Mouse (Mus musculus): Measurements from ENCODE around the gene Smurf1.

Gene Smurf1

DNA sequence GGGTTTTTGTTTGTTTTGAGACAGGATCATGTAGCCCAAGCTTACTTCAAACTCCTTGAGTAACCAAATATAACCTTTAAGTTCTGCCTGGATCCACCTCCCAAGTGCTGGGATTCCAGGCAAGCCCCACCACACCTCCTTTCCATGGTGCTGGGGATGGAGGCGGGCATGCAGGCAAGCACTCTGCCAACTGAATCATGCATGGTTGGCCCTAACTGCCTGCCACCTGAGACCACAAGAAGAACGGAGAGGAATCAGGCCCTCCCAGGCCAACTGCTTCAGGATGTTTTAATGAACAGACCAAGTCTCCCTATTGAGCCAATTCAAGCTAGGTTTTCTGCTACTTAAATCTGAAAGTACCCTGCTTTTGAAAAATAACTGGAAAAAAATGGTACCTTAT, 13.1 kb downstream of the Smurf1 start:
- DNase-seq = no peak

DNA sequence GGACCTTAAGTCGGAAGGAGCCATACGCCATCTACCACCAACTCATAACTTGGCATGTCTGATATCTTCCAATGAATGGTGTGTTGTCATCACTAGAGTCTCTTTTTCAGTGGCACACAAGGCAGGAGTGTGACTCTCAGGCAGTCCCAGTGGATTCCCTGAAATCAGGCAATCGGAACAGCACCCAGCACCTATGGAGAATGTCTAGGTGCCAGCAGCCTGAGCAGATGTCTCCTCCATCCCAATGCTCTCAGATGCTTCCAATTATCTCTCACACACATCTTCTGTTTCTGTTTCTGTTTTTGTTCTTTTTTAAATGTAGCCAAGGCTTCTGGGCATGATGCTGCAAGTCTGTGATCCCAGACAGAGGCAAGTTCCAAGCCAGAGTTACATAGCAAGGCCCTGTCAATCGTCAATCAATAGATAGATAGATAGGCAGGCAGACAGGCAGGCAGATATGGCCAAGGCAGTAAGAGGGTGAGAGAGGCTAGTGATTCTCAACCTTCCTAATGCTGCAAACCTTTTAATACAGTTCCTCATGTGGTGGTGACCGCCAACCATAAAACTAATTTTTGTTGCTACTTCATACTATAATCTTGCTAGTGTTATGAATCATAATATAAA, 15.1 kb downstream of the Smurf1 start:
- DNase-seq = no peak

DNA sequence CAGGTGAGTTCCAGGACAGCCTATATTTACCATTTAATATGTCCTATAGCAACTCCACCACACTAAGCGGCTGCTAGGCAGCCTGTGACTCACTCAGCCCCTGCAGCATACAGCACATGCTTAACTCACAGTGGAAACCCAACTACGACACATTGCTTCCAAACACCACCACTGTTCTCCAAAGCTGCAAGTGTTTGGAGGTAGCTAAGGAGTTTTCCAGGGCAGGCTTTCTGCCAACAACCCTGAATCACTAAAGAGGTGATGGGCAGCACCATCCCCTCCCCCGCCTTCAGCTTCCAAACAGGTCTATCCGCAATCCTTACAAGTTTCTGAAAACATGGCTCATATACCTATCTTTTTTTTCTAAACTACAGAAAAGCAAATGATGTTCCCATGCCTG, 15.8 kb downstream of the Smurf1 start:
- no peak for DNase-seq

DNA sequence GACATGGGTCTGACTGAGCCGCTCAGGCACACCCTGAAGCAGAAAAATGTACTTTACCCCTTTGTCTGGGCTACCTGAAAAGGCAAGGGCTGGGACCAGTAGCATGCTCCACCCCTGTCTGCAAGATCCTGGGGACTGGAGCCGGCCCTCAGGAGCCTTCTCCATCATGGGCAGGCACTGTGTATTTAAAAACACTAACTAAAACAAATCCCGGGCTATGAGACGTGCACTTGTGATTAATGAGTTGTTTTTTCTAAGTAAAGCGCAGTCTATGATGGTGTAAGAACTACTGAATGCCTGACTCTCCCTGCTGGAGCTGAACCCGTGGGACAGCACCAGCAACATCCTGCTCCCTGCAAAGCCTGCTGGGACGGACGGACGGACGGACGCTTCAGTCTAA, 17.2 kb downstream of the Smurf1 start:
- DNase-seq = no peak

DNA sequence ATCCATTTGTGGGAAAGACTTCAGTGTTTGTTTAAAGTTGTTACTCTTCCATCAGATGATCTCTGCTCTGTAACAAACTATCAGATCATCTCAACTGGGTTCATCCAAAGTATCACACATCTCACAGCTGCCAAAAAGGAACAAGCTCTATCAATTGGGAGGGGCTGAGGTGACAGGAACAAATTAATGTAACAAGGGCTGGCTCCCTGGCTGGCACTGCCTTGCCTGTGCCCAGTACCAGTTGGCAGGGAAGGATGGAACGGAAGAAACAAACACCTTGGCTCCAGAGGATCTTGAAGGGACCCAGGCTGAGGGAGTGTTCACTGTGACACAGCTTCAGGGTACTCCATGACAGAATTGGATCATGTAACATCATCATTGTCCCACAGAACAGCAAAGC, 17.6 kb downstream of the Smurf1 start:
- no peak for DNase-seq

DNA sequence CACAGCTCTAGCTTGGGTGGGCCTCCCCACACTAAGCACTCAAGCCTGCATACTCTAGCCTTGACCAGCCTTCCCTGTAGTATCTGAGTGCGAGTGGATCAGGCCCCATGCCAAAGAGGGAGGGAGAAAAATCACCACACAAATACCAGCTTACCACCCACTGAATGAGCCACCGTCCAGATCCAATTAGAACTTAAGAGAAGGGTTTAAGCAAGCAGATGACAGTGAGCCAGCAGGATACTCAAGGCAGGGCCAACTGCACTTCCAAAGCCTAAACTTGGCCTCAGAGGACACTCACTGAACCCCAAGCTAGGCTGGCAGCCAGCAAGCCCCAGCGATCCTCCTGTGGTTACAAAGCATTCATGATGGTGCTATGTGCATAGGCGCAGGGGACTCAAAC, 19.6 kb downstream of the Smurf1 start:
- DNase-seq = no peak

DNA sequence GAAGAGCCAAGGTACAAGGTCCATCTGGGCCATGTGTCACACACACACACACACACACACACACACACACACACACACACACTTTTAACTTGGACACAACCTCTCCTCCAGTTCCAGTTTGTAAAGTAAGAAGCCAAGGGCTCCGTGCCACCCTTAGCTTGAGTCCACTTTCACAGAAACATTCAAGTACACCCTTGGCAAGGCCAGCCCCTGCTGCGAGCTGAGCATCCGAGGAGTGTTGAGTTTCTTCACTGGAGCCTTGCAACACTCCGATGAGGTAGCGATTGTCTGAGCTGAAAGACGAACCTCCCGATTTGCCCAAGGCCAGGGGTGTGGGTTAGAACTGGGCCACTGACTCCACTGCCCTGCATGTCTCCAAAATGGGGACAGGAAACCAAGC, 20.7 kb downstream of the Smurf1 start:
- no peak for DNase-seq

DNA sequence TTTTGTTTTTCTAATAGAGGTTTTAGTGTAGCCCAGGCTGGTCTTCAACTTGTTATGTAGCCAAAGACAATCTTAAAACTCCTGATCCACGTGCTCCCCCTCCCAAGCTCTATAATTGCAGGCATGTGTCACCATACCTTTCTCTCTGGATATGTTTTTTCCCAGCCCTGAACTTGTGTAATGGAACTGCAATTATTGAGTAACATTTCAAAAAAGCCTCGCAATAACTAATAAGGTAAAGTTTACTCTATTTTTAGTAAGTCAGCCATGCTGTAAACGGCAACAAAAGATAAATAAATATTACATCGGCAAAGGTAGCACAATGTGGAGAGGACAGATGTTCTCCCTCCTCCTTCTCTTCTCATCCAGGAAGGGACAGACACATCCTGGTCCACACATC, 21.3 kb downstream of the Smurf1 start:
- no peak for DNase-seq

DNA sequence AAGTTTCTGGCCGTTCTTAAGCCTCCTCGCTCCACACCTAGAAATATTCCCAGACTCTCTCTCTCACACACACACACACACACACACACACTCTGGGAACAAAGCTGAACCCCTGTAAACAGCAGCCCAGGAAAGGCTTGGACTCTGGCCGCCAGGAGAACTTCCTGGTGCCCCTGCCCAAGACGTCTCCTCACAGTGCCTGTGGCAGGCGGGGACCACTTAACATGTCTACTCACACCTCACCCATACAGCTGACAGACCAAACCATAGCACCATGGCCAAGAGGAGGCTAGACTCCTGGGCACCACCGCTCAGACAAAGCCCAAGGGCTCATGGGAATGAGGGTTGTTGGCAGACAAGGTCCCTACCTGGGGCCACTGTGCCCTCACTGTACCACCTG, 22.3 kb downstream of the Smurf1 start:
- no peak for DNase-seq

DNA sequence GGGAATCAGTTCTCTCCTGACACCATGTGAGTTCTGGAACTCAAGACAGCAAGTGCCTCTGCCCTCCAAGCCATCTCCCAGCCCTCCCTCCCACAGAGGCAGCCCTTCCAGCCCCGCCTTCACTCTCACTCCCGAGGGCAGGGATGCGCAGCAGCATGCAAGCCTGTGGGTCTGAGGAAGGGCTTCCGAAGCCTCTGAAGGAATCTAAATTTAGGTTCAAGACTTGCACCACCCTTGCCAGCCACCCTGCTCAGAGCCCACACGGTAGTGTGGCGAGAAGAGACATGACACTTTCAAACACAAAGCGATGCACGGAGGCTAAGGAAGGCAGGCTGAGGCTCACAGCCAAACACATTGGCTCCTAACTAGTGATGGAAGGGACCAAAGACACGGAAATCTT, 23.2 kb downstream of the Smurf1 start:
- no peak for DNase-seq

DNA sequence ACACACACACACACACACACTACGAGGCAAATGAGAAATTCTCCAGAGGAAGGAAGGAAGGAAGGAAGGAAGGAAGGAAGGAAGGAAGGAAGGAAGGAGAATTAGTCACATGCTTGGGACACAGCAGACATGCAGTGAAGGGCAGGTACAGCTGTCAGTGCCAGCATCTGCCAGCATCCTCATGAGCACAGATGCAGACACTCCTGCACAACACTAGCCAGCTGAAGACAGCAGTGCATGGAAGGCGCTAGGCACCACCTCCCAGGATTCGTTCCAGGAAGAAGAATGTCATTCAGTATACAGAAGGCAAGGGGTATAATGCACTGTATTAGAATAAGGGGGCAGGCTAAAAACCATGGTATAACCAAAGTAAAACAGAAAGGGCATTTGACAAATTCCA, 24.7 kb downstream of the Smurf1 start:
- DNase-seq = no peak

DNA sequence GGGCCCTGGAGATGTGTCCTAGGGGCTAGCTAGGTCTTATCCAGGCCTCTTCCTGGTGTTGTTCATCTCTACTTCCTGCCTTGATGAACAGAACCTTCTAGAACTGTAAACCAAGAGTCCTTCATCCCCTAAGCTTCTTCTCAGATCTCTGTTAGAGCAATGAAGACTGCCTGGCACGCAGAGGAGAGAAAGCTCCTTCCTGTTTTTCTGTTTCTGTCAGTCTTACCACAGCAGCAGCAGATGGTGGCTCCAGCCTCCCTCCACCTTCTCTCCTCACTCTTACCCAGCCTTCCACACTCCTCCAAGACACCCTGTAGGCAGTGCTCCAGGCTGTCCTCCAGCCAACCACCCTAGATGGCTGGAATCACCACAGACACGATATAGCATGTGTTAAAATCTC, 28.3 kb downstream of the Smurf1 start:
- DNase-seq = no peak

DNA sequence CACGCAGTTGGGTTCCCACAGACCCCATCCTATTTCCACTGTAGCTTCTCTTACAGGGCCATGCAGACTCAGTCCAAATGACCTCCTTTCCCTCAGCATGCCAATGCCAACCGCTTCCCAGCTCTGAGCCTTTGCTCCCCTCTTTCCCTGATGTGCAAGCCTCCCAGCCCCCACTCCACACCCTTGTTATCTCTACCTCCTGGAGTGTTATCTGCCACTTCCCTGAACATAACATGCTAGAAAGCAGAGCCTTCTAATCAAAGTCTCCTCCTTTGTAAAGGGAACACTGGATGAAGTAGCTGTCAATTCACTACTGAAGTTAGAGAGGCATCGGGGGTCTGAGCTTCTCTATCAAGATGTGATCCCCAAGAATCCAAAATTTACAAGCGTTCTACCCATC, 32.2 kb downstream of the Smurf1 start:
- no peak for DNase-seq

DNA sequence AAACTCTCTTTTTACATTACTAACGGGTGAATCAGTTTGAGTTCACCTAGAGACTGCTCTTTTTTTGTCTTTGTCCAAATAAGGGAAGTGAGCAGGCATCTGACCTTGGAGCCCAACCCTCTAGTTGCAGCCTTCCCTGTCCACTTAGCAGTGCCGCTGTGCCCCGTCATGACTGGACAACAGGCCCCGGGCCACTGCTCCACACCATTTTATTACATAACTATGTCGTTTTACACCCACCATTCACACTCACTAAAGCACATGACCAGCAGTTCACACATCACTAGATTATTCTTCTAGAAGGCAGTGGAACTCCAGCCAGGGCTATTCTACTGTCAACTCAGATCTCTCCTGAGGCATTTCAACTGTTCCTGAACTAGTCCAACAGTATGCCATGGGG, 33.8 kb downstream of the Smurf1 start:
- DNase-seq = no peak

DNA sequence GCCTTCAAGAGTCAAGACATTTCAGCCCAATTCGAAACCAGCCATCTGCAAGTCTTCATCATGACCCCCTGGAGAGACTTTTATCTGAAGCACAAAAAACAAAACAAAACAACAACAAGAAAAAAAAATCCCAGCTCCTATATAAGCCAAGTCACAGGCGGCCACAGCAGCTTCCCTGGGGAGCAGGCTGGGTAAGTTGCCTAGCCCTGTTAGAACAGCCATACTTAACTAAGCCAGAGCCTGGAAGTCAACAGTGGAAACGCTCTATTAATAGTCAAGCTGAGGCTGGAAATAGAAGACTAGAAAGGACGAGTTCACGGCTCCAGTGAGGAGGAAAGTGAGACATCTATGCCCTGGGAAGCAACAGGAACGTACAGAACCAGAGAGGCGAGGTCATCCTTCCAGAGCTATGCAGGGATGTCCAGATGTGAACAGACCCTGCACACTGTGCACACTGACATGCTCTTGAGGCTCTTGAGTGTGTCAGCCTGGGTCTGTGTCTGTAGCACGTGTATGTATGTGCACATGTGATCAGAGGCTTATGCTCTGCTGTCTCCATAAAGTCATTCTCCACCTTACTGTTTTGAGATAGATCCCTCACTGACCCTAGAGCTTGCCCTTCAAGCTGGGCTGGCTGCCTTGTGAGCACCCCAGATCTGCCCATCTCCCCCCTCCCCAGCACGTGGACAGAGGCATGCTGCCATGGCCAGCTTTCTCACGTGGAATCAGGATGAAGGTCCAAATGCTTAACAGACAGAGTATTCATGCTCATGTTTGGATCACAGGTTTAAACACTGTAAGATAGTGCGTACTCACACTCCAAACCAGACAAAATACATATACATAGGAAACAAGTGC, 36.6 kb downstream of the Smurf1 start:
- no peak for DNase-seq

DNA sequence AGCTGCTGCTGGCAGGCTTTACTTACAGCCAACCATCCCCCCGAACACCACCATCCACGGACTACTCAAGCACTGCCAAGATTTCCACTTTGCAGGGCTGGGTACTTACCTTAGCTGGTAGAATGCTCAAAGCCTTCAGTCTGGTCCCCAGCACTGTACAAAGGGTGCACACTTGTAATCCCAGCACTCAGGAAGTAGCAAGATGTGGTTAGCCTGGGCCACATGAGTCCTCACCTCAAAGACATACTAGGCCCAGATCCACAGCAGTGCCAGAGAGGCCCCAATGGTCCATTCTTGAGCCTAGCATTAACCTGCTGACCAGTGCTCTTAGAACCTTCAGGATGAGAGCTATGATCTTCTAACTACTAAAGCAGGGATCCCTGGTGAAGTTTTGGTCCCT, 39.4 kb downstream of the Smurf1 start:
- DNase-seq = no peak

DNA sequence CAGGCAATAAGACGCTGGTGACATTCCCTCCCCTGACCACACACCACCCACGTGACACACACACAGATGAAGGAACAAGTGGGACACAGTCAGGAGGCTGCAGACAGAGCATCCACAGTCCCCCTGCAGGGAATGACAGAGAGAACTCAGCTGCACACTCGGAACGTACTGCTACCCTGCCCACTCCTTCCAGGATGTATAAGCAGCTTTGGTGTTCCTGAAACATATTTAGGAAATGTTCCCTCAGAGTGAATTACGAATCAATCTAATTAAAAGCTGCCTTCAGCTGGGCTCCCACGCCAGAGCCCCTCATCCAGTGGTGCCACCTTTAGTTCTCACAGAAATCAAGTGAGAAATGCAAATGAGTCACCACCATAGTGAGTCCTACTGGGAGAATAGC, 42.3 kb downstream of the Smurf1 start:
- DNase-seq = no peak

DNA sequence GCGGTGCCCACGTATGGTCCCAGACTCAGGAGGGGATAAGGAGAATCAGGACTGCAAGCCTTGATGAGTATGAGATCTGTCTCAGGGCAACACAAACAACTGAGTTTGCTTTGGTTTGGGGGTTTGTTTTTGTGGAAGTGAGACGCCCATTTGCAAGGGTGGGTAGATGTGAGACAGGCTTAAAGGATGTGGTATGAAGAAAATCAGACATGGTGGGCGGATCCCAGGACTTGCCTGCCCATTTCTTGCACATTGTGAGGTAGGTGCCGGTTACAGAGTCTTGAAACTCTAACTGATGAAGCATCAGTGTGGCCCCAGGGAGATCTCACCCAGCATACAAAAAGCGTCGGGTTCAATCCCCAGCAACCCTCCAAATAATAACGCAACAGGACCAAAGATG, 45.9 kb downstream of the Smurf1 start:
- no peak for DNase-seq

DNA sequence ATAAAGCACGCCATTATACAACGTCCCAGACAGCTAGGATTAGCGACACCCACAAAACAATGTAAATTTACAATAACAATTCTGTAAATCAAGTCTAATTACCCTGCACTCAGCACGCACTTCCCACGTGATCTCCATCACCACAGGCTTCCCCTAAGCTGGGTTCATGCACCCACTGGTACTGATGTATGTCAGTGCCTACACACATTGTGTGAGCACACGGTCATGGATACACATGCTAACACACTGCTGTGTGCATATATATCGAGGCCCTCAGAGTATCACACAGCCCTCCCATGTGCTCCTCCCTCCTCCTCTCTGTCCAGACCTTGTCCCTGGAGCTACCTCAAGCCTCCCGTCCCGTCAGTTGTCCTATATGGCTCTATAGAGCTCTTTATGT, 46.5 kb downstream of the Smurf1 start:
- no peak for DNase-seq

DNA sequence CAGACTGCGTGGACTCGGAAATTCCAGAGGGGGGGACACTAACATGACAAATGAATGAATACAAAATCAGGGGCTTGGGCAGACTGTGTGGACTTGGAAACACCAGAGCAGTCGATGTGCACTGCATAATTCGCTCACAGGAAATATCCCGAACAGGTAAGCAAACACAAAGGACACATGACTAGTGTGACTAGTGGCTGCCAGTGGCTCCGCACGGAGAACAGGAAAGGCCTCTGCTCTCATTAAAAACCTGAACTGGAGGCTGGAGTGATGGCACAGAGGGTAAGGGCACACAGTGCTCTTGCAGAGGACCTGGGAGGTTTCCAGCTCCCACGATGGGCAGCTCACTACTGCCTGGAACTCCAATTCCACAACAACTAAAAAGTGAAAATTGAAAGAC, 47.4 kb downstream of the Smurf1 start:
- DNase-seq = no peak

DNA sequence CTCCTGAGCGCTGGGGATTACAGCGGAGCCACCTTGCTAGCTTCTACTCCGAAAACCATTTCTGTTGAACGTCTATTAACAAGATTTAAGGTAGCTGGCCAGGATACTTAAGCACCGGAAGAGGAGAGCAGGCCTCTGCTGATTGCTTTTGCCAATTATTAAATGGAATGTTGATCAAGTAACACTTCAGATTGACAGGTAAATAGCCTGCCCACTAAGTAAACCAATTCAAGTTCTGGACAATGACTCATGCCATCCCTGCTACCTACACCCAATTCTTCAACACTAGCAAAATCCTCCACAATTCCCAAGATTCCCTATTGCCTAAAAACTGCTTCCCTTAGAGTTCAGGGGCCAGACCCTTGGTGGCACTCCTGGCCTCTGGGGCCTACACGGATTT, 48.5 kb downstream of the Smurf1 start:
- no peak for DNase-seq

DNA sequence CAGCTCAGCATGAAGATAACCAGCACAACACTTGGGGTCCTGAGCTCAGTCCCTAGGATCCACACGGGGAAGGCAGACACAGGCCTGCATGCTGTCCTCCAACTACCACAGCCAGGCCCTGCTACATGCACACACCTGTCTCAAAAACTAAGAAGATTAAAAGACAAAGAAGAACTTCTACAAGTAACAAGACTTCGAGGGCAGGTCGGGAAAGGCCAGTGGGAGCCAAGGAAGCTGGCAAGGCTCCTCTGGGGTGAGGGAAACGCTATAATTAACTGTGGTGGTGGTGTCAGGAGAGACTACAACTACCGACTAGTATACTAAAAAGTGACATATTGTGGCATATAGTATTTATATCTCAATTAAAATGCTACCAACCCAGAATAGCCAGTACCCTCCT, 49.8 kb downstream of the Smurf1 start:
- no peak for DNase-seq

DNA sequence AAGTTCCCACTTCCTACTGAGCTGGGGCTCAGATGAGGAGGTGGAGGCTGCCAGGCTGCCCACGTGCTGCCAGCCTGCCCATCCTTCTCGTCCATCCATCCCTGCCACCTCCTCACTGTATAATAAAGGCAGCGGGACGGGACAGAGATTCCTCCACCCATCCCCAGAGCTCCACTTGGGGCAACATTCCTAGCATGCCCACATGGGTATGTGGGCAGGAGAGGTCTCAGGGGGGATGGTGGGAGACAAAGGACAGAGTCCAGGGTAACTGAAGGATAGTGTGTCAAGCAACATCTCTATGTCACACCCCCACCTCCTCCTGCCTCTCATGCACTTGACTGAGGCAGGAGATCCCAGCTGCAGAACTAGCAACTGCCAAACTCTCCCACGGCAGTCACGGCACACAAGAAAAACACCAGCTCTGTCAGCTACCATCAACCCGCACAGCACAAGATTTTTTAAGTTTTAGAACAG, 51.2 kb downstream of the Smurf1 start:
- DNase-seq = no peak

DNA sequence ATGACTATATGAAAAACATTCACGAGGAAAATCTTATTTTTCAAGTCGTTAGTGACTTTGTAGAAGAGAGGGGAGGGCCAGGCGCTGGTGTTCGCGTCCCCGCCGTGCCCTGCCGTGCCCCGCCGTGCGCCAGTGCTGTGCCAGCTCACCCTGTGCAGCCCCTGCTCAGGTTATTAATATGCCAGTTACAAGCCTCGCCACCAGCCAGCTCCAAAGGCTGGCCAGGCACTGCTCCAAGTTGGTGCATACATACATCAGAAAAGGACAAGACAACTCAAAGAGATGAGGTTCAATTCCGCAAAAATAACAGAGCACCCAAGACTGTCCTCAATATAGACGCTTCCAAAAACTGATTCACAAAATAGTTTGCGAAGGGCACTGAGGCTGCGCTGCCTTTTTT, 51.7 kb downstream of the Smurf1 start:
- no peak for DNase-seq

DNA sequence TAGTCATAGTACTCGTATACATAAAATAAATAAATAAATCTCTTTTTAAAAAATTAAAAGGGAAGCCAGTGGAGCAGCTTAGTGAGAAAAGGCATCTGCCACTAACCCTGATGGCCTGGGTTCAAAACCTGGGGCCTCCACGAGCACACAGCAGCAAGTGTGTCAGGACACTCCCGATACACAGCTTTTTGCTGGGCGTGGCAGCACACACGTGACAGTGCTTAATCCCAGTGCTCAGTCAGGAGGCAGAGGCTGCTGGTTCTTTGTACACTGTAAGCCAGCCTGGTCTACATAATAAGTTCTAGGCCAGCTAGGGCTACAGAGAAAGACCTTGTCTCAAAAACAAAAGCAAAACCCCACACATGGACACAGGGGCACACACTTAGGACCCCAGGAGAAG, 52.3 kb downstream of the Smurf1 start:
- DNase-seq = no peak
